Mouse (Mus musculus): ENCODE data around the gene Ddx19b.
"Not testable (repeated sequence)": the region's sequence is repeated elsewhere in the genome, so short reads cannot be mapped to it uniquely, and the experiment has no call there.

DNA sequence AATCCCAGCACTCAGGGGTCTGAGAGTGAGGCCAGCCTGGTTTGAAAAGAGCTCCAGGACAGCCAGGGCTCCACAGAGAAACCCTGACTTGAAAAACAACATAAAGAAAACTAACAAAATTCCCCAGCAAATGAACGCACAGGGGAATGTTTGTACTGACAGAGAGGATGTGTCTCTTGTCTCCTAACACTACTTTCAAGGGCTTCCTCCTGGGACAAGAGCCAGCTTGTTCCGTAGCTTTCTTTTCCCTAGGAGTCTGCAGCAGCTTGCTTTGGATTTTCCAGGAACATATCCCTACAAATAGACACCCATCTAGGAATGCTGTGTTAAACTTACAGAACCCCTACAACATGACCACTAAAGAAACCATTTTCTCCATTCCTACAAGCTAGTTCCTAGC, 53.6 kb downstream of the Ddx19b start:
- not testable (repeated sequence) for TF ChIP-seq POLR2A, CTCF (IDR thresholded peaks at IDR 0.05; ENCODE audit: insufficient read depth, low read depth, low read length)
